Mouse (Mus musculus): ENCODE measurements around the gene Ppp1r14c.
A peak's percentile ranks its signal among the peaks of the same experiment; 100 is the strongest.

Gene Ppp1r14c

DNA sequence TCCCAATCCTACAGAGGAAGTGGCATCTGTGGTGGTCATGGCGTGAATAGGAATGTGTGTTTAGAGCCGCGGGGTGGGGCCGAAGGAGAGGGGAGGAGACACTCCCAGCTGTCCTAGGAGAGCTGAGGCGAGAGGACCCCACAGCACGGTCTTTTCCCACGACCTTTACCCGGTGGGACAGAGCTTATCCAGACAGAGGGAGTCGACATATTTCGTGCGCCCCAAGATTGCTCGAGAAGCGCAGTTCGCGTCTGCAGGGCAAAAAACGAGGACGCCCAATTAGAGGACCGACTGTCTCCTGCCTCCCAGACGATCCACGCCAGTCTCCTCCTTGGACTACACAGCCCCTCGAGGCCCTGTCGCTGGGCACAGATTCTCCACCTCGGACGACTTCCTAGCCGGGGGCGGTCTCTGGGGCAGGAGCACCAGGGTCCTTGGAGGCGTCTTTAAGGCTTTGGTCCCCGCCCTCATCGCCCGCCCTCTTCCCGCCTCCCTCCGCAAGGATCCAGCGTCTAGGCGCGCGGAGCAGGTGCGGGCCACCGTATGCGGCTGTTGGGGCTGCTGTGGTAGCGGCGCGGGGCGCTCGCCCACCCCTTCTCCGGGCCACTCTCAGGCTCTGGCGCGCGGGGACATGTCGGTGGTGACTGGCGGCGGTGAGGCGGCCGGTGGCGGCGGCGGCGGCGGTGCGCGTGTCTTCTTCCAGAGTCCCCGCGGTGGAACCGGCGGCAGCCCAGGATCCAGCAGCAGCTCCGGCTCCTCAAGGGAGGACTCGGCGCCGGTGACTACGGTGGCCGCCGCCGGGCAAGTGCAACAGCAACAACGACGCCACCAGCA, at the start of gene Ppp1r14c:
Gene Ppp1r14c (plus strand): TSS at position 22 of the 834 bp plus-strand sequence.
- DNase-seq (ENCODE audit: extremely low spot score, low read depth, low spot score): no peak

DNA sequence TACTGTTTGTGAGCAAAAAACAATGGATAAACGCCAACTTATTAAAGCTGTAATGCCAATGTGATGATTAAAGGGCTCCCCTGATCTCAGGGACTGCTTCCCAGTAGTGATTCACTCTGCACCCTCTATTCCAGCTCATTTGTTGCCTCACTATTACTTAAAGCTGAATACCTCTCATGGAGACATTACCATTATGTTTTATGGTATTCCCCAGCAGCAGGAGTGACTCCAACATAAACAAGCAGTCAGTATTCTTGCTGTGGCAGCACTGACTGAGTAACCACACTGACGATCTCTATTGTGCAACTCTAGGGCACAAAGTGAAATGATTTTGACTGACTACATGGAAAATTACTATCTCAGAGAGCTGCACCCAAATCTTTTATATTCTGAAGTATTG, 44.5 kb upstream of the Ppp1r14c start:
- no peak for DNase-seq (ENCODE audit: extremely low spot score, low read depth, low spot score)

DNA sequence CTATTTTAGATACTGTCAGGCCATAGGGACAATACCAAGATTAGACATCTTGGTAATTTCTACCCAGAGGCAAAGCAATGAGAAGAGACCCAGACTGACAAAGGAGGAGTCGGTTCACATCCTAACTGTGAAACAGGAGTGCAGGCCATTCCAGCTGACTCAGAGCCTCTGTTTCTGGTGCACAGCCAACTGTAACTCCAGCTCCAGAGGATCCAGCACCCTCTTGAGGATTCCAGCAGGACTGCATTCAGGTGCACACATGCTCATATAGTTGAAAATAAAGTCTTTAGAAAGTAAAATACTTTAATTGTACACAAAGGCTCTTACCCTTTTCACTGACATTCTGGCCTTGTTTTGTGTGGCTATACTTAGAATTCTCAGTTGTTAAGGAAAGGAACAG, 40.4 kb upstream of the Ppp1r14c start:
- DNase-seq (ENCODE audit: extremely low spot score, low read depth, low spot score): no peak

DNA sequence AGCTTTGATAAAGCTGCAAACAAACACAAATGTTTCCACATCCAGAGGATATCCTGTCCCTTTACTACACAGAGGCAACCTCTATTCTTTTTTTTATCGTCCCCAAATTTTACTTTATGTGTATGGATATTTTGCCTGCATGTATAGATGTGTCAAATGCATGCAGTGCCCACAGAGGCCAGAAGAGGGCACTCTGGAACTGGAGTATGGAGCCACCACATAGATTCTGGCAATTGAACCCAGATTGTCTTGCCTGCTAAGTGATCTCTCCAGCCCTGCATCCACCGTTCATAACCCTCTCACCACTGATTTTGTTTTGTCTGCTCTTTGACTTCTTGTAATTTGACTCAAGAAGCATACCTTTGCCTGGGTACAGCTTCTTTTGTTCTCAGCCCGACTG, 33.0 kb upstream of the Ppp1r14c start:
- DNase-seq (ENCODE audit: extremely low spot score, low read depth, low spot score): peak; percentile 53

DNA sequence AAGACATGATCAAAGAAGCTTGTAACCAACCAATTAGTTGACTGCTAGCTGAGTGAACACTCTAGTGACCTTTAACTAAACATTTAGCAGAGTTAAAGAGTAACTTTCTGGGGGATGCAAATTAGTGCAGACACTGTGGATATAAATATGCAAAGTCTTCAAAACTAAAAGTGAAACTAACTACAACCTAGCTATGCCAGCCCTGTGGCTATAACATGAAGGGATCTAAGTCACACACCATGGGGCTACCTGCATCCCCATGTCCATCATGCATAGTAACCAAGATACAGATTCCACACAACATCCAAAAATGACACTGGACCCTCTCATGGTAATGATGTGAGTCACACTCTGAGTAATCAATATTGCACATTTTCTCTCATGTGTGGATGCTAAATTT, 31.3 kb upstream of the Ppp1r14c start:
- no peak for DNase-seq (ENCODE audit: extremely low spot score, low read depth, low spot score)

DNA sequence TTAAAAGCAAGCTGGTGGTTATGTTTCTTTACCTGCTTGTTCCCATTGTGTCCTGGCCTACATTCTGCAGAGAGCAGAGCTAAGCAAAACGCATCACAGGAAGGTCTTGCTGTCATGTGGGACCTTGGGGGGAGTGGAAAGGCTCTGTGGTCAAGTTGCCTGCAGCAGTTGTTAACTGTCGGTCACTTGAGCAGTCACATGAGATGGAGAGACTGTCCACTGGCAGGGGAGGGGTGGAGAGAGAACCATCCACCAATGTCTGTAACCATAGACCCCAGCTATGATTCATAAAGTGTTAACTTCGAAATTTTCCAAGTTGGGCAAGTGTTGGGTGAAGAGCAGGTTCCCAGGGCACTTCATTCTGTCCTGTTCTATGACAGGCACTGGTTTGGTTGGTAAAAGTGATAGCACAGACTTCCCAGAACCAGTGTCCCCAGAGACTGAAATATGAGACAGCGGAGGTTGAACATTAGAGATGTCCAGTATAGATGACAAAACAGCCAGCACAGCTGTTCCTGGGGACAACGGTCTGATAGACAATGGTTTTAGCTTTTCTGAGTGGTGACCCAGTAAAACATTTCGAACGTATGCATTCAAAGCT, 29.0 kb upstream of the Ppp1r14c start:
- no peak for DNase-seq (ENCODE audit: extremely low spot score, low read depth, low spot score)

DNA sequence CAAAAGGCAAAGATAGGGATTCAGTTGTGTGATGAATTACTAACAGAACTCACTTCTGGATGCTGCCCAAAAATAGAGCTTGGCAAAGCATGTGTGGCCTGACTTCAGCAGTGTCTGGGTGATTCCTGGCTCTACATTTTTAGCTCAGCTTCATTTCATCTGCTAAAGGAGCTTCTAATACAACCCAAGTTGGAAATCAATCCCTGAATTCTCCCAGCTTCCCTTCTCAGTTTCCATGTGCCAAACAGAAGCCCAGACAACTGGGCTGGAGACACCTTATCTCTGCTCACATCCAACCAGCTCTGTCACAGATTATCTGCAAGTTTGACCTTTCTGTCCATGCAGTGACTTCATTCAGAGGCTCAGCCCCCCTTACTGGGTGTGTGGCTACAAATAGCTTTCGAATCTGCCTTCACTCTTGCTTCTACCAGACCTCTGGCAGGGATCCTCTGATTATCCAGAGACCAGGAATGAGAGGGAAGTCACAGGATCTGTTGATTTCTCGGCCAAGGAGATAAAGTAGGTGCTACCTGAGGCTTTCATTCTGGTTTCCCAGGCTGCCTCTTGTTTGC, 28.4 kb upstream of the Ppp1r14c start:
- DNase-seq (ENCODE audit: extremely low spot score, low read depth, low spot score): no peak

DNA sequence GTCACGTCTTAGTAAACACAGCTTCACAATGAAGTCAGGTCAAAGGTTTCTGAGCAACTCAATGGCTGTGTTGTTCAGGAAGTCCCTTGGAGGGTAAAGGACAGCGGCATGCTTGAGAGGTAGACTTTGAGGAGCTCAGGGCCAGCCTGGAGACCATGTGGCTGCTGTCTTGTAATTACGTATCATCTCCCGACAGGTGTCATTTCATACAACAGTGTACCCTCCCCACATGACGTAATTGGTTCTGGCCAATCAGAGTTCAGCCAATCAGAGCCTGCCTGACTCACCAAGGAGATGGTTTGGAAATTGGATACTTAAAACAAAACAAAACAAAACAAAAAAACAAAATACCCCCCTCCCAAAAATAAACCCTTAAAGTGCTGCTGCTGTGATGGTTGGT, 20.2 kb upstream of the Ppp1r14c start:
- DNase-seq (ENCODE audit: extremely low spot score, low read depth, low spot score): no peak

DNA sequence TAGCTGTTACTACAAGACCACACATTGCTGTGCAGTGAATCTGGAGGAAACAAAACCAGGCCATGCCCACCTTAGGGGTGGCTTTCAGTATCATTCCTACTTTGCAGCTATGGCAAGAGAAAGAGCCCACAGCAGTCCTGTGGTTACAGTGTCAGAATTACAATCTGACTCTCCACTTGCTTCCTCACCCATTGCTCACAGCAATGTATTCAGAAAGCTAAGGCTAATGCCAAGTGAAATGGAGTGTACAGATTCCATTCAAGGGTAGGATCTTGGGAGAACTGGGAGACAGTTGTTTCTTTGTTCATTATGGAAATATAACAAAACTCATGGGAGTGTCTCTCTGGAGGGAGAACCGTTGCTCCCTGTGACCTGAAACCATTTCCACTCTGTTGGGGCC, 6.3 kb upstream of the Ppp1r14c start:
- DNase-seq (ENCODE audit: extremely low spot score, low read depth, low spot score): no peak

DNA sequence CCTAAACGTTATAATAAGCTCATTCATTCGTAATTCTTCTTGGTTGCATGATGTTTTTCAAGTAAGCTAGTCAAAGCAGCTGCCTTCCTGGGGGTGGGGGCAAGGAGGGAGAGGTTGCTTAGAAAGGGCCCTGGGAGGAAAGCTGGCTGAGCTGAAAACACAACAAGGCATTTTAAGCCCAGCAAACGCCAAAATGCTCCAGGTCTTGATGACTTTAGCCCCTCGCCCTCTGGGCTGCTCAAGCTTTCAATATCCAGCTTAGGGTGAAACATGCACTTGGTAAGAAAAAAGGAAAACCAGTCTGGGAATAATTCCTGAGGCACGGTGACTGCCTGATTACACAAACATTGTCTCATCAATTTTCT, 204 bp upstream of the Ppp1r14c start:
- no peak for DNase-seq (ENCODE audit: extremely low spot score, low read depth, low spot score)

DNA sequence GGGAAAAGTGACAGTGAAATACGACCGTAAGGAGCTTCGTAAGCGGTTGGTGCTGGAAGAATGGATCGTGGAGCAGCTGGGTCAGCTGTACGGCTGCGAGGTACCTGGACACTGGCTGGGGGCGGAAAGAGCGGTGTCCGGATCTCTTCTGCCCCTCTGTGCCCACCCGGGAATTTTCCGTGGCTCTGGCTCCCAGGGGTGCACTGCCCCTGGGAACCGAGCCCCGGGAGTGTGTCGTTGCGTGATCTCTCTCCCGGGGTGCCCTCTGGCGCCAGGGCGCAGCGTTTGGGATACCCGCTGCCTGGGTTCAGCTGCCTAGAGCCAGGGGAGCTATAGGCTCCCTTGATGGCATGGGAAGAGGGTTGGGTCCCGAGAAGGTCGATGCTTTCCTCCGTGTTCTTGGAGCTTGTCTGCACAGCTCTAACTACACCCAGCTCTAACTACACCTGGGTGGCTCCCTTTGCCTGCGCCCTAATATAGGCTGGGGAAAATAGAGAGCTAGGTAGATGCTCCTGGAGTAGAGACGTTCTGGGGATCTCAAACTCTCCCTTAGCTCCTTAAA, 1.1 kb downstream of the Ppp1r14c start:
- no peak for DNase-seq (ENCODE audit: extremely low spot score, low read depth, low spot score)

DNA sequence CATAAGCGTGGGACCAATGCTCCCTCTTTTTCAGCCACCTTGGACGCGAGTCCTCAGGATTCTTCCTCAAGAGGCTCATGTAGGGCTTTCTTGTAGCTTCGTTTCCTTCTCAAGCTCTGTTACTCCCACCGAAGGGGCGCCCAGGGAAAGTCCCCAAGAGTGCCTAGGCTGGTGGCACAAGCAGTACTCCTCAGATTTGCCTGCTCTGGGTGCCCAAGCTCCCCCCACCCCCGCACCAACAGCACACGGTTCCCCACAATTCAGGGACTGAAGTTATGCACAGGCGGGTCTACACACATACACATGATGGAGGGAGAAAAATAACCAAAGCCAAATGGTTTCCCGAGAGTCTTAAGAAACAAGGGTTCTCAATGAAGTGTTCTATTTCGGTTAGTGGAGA, 1.6 kb downstream of the Ppp1r14c start:
- no peak for DNase-seq (ENCODE audit: extremely low spot score, low read depth, low spot score)

DNA sequence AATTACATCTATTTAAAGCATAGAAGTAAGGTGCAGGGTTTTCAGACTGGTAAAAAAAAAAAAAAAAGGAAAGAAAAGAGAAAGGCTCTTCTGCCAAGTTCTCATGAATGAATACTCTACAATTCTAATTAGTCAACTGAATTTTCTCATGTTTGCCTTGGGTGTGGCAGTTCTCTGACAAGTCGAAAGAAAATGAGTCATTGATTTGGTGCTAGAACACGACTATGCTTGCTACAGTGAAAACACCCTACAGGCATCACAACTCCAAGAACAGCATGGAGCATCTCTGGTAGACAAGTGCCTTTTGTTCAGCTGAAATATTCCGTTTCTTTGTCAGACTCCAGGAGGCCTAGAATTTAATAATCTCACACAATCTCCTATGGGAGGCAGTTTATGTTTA, 17.3 kb downstream of the Ppp1r14c start:
- DNase-seq (ENCODE audit: extremely low spot score, low read depth, low spot score): no peak

DNA sequence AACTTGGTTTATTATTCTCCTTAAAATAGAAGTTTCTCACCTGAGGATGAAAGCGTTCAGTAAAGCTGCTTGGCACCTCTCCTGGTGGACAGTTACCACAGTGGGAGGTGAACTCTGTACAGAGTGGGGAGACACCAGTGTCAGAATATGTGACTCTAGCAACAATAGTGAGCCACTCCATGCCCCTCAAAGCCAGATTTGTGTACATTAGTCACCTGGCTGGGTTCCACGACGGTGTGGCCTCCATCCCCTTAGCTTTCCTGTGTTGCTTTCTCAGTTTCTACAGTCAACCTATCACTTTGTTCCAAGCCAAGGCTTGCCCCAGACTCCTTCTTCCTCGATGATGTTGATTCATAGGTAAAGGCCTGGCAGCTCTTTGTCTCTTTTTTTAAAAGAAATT, 26.4 kb downstream of the Ppp1r14c start:
- no peak for DNase-seq (ENCODE audit: extremely low spot score, low read depth, low spot score)

DNA sequence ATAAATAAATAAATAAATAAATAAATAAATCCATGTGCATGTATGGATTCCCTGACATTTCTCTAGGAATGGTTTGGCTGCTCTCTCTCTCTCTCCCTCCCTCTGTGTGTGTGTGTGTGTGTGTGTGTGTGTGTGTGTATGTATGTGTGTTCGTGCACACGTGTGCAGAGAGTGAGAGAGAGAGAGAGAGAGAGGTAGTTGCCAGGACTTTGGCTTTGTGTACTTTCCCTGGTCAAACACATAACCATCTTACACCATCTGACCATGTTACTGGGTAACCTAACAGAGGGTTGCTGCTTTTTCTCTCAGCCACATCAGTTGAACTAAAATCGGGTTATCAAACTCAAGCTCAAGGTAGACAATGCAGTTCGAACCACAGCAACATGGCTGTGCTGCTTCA, 27.7 kb downstream of the Ppp1r14c start:
- DNase-seq (ENCODE audit: extremely low spot score, low read depth, low spot score): no peak

DNA sequence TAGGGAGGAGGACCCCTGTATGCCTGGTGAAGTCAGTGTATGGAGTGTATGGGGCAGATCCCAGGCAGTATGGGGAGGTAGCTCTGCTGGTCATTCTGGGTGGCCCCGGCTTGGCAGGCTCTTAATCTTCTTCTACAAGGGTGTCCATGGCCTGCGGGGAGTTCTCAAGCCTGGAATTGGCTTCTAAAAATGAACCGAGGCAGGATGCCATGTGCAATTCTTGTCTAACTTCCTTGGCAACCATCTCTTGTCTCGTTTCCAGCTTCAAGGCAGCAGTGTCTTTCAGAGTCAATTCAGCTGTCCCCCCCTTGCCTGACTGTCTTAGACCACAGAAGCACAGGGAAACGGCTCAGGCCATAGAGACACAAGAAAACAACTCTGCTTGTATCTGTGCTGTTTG, 28.3 kb downstream of the Ppp1r14c start:
- DNase-seq (ENCODE audit: extremely low spot score, low read depth, low spot score): no peak

DNA sequence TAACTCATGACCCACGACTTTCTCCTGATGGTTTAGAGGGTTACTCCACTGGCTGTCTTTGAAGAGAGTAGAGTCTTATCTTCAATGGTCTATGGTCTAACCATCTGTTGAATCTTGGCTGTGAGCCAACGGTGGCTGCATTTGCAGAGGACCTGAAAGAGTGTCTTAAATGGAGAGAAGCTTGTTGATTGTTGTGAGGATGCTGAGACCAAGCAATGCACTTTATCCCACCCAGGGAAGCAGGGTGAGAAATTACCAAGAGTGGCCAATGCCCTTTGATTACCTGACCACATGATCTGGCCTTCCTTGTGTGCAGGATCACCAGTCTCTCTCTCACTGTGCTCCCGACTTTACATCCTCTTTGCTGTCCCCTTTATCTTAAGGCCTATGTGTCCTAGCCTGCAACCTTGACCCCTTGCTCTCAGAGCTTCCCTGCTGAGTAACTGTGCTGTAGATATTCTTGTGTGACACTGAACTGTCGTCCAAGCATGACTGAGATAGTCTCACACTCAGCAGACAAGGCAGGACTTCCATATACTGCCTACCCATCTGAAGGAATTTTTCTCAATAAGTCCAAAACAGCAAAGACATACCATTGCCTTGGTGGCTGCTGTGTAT, 28.9 kb downstream of the Ppp1r14c start:
- DNase-seq (ENCODE audit: extremely low spot score, low read depth, low spot score): no peak

DNA sequence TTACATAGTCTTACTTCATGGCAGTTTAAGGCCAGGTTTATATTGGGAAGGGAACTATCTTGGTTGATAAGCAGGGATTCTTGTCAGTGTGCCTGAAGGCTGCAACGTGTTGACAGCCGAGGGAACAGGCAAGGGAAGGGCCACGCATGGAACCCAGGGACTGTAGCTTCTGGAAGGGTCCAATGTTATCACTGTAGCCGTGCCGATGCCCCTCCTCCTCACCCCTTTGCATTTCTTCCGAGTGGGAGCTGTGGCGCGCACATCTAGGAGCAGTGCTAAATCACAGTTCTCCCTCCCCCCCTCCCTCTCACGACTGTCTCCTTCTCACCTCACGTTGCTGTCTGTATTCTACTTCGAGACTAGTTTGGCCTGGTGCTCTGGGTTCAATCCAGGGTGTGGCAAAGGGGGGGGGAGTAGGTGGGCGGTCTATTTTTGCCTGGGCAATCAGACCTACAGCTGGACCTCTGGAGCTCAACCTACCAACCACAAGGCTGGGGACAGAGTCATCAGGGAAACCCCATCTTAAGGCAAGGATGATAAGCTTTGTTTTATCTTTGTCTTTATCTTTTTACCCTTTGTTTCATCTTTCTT, 29.6 kb downstream of the Ppp1r14c start:
- DNase-seq (ENCODE audit: extremely low spot score, low read depth, low spot score): no peak

DNA sequence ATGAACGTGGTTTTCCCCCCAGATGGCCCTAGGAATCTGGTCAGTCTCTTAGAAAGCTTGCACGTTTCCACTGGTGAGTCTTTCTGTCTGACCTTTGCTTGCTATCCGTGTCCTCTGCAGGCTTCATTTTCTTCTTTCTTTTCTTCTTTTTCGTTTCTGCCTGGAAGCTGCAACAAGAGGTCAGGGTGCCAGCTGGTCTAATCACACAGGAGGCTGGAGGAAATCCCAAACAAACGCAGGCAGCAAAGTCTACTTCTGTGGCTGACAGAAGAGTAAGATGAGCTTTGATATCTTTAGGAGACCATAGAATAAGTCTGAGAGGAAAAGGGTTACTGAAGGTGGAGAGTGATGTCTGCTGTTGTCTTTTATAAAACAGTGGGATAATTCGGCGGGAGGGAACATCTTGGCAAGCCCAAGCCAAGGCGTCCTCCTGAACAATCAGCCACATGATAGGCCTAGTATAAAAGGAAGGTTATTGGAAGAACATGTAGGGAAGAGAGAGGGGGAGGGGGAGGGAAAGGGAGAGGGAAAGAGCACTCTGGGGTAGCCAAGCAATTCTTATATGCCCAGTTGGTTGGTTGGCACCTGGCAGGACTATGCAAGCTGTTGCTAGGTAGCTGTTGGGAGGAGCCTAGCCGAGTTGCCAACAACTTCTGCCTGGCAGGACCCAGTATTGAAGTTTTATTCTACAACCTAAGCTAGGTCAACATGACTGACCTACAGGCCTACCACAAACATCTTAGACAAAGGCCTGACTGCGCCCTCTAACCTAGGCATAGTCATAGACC, 30.3 kb downstream of the Ppp1r14c start:
- no peak for DNase-seq (ENCODE audit: extremely low spot score, low read depth, low spot score)

DNA sequence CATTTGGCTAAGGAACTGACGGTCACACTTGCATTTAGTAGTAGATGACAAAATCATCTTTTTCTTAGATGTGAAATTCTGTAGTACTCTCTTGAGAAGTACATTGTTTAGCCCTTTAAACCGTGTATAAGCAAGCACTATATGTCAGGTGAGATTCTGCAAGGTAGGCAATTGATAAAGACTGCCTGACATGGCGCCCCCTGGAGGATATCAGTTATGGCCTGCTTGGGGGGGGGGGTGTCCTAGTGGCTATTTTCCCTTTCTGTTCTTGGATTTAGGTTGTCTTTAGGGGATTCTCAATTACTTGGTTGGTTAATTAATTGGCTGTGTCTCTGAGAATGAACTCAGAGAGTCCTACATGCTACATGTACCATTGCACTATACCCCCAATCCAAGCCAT, 31.5 kb downstream of the Ppp1r14c start:
- no peak for DNase-seq (ENCODE audit: extremely low spot score, low read depth, low spot score)

DNA sequence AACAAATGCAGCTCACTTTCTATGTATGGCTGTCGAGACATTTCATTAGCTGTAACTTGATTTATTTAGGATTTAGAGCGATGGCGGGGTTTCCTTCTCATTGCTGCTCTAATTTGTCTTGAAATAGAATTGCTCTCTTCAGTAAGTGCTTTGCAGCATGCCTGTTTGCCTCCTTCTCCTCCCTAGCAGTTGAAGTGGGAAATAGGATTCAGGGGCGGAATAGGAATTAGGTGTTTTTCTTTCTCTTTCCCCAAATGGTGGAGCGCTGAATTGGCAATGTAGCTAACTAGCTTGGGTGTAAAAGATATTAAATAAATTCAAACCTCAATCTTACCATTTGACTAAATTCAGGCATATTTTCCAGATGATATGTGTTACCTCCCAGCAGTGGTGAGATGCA, 32.2 kb downstream of the Ppp1r14c start:
- DNase-seq (ENCODE audit: extremely low spot score, low read depth, low spot score): no peak
